Mouse (Mus musculus) thymus, adult 2 months (tissue): ENCODE results near the gene Shpk. TPM values are rescaled to one million over a fixed set of nuclear protein-coding genes. Genes with fewer than 3 reads are reported as not detected.

ENCODE experiments used
- DNase-seq: peaks from one replicate; pipeline ENCODE4 v3.0.0; 2021
- H3K27ac ChIP-seq: fragments of 200-500 bp; 2 replicates; pipeline ENCODE4 v1.5.1; 2012; ENCODE audit warnings: low read length, control low read depth; ENCODE audit not compliant: control insufficient read depth, insufficient read depth
- H3K27me3 ChIP-seq: fragments of 200-500 bp; 2 replicates; pipeline ENCODE4 v1.6.1; 2012; ENCODE audit warnings: mild to moderate bottlenecking, low read length, moderate library complexity, mixed read lengths; ENCODE audit not compliant: control insufficient read depth, insufficient read depth
- H3K36me3 ChIP-seq: fragments of 200-500 bp; 2 replicates; pipeline ENCODE4 v1.6.1; 2012; ENCODE audit warnings: mild to moderate bottlenecking, low read length, moderate library complexity; ENCODE audit not compliant: control insufficient read depth, insufficient read depth
- H3K4me1 ChIP-seq: fragments of 200-500 bp; replicated peaks from 2 replicates; pipeline ENCODE4 v1.6.1; 2012; ENCODE audit warnings: low read length; ENCODE audit not compliant: control insufficient read depth, insufficient read depth
- H3K4me3 ChIP-seq: fragments of 200-500 bp; 2 replicates; pipeline ENCODE4 v1.5.1; 2012; ENCODE audit warnings: mild to moderate bottlenecking, low read length, control low read depth, moderate library complexity; ENCODE audit not compliant: control insufficient read depth, insufficient read depth
- CTCF ChIP-seq: fragments of 200-500 bp; IDR thresholded peaks from 2 replicates; pipeline ENCODE4 v1.5.1; 2012; ENCODE audit warnings: mild to moderate bottlenecking, control low read depth, low read length, moderate library complexity, borderline replicate concordance; ENCODE audit not compliant: control insufficient read depth, poor library complexity, insufficient read depth; ENCODE audit errors: extremely low read depth
- POLR2A ChIP-seq: fragments of 200-500 bp; IDR thresholded peaks from 2 replicates; pipeline ENCODE4 v1.6.1; 2012; ENCODE audit warnings: mild to moderate bottlenecking, low read length, control low read depth, moderate library complexity; ENCODE audit not compliant: control insufficient read depth, poor library complexity, insufficient read depth; ENCODE audit errors: extremely low read depth
- WGBS: fragments of 180-500 bp; shearing (Covaris S2); methylation state at CpG from one replicate; pipeline ENCODE4 v1.1.7; 2018; 5-methylcytosine and 5-hydroxymethylcytosine counted together
- polyA plus RNA-seq: library from polyadenylated mRNA; depleted of rRNA; stranded (reverse); fragments of >200 nt; gene quantifications from 2 replicates; pipeline ENCODE4 v1.2.3, GENCODE M21; 2012; rRNA removed

The Shpk gene
- polyA plus RNA-seq = 3.7 and 4.0 TPM in 2 replicates

DNA sequence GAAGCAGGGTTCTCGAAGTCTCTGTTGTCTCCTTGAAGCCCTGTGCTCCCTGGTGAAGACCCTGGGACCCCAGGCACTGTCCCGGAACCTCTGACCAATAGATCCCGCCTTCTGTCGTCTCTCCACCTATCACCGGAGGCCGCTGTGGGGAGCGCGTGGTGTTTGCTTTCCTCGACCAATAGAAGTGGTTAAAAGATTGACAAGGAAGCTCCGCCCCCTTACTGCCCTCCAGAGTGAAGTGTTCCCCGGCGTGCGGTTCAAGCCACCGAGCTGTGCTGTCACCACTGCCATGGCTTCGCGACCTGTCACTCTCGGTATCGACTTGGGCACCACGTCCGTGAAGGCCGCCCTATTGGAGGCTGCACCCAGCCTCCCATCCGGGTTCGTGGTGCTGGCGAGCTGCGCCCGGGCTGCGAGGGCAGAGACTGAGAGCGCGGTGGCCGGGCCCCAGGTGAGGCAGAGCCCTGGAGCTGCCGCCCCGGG, at the start of gene Shpk:
Gene Shpk, plus strand, starts transcription at position 231 of the 483 bp plus-strand sequence.
- Histone ChIP-seq H3K27me3 (no peaks in the 10 kb centered on the region), H3K4me1 (peaks cover 3% of the 10 kb centered on the region), H3K4me3 (peak within 1 kb of the TSS; percentile 75), H3K27ac (no peak within 1 kb of the TSS), H3K36me3 (no peaks in the 10 kb centered on the region)
- DNase-seq = peak; percentile 96
- no peak for TF ChIP-seq POLR2A
- no peak for TF ChIP-seq CTCF
- WGBS = under 1% methylated on average over 32 of the region's 32 CpGs

DNA sequence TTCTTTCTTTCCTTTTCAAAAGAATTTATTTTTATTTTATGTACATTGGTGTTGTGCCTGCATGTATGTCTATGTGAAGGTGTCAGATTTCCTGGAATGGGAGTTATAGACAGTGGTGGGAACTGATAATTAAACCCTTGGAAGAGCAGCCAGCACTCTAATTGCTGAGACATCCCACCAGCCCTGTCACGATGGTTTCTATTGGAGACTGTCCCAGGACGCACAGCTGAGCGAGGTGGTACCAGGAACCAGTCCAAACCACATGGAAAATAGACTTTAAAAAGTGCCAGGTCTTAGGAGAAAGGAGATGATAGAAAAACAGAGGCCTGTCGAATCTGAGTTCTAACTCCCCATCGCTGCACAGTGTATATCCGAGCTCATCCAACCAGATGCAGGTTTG, 44.2 kb upstream of the Shpk start:
- no peak overlapping the region for H3K27ac ChIP-seq
- TF ChIP-seq POLR2A (no peak), CTCF (no peak)

DNA sequence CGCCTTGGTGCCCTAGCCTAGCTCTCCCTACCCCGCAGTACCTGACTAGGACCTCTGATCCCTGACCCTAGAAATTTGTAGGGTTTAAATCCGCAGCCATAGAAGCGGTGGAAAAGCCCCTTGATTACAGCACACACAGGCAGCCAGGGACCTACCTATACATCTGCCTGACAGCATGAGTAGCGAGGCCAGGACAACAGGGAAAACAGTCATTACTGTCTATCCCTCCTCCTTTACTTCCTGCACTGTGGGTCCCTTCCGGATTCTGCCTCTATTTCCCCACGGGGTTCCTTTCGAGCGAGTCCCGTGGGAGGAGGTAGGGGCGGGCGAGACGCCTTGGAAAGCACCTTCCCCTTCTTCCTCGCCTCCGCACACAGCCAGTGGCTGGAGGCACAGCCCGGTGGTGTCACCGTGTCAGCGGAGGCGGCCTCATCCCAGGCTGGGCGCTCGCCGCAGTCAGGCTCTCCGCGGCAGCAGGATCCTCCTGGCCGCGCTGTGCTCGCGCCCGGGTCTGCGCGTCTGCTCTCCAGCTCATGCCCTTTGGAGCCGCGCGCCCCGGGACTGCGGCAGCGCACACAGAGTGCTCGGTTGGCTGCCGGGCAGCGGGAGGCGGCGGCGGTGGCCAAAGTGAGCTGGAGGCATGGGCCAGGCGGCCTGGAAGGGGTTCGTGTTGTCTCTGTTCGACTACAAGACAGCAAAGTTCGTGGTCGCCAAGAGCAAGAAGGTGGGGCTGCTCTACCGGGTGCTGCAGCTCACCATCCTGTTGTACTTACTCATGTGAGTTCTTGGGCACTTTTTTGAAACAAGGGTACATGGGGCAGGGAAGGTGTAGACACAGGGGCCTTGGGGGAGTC, 39.1 kb upstream of the Shpk start, which contains the start of gene P2rx5:
Gene P2rx5, plus strand, starts transcription at position 465 of the 854 bp plus-strand sequence.
- Histone ChIP-seq H3K4me3 (0 out of 2 replicates have a peak within 1 kb of the TSS, but pooled peaks have one; percentile 4), H3K27ac (no peak within 1 kb of the TSS), H3K4me1 (no peaks in the 10 kb centered on the region), H3K36me3 (no peaks in the 10 kb centered on the region), H3K27me3 (no peaks in the 10 kb centered on the region; the same call in 1 of the 2 replicates)
- WGBS = 6% methylated on average over 49 of the region's 49 CpGs
- DNase-seq = no peak
- TF ChIP-seq POLR2A (no peak), CTCF (no peak)

More for the DNA sequence above, 44.2 kb upstream of the Shpk start:
- H3K36me3 ChIP-seq = no peaks in the 10 kb centered on the region
- no peak for DNase-seq
- no peaks in the 10 kb centered on the region for H3K4me1 ChIP-seq
- no peaks in the 10 kb centered on the region; the same call in 1 of the 2 replicates for H3K27me3 ChIP-seq
- 77% methylated on average over 6 of the region's 6 CpGs for WGBS
- H3K4me3 ChIP-seq = no peak overlapping the region

DNA sequence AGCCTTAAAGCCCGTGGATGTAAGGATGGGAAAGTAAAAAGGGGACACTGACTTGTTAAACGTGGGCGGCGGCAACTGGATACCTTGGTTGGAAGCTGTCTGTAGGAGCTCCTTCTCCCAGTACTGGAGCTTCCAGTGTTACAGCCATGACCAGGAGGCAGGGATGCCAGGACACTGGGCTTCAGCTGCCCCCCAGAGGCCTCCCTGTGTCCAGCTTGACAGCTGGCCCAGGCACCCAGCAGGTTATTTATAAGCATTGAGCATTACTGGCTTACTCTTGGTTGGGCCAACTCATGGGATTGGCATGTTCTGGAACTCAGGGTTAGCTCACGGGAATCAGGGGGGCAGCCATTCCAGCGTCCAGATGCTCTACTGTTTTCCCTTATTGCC, 38.5 kb upstream of the Shpk start:
- no peak overlapping the region for H3K27ac ChIP-seq
- no peak for DNase-seq
- 47% methylated on average over 6 of the region's 6 CpGs for WGBS
- TF ChIP-seq POLR2A = no peak
- no peak for TF ChIP-seq CTCF
- no peak overlapping the region for H3K4me3 ChIP-seq
- H3K4me1 ChIP-seq = no peaks in the 10 kb centered on the region
- H3K36me3 ChIP-seq = no peaks in the 10 kb centered on the region
- H3K27me3 ChIP-seq = no peaks in the 10 kb centered on the region; the same call in 1 of the 2 replicates

DNA sequence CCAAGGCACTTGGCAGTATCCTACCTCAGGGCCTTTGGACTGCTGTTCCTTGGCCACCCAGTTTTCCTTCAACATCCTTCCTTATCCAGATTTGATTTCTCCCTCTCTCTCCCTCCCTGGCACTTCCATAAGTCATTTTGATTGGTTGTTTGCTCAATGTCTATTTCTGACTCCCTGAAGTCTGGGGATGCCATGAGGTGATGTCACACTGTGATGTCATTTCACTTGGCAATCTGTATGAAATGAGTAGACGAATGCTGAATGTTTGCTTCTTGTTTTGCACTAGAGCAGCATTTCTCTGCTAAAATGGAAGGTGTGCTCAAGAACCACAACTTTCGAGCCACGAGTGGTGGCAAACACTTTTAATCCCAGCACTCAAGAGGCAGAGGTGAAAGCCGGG, 37.6 kb upstream of the Shpk start:
- H3K4me3 ChIP-seq = no peak overlapping the region
- H3K4me1 ChIP-seq = no peaks in the 10 kb centered on the region
- no peak overlapping the region for H3K27ac ChIP-seq
- no peaks in the 10 kb centered on the region; the same call in 1 of the 2 replicates for H3K27me3 ChIP-seq
- TF ChIP-seq POLR2A (no peak), CTCF (no peak)
- H3K36me3 ChIP-seq = no peaks in the 10 kb centered on the region
- 86% methylated on average over 4 of the region's 4 CpGs for whole genome bisulfite sequencing
- no peak for DNase-seq

DNA sequence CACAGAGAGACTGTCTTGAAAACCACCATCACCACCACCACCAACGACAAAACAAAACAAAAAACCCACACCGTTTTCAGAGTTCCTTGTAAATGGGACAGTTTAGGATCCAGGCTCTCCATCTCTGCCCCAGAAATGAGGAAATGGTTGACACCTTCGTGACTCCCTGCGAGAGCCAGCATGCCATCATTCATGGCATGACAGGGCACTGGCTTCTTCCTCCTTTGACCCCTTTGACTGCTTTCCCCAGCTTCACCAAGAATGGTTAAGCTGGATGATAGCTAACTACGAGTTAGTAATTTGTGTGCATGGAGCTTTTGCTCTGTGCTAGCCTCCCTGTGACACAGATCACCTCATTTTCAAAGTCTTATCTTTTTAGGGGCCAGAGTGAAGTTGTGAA, 37.0 kb upstream of the Shpk start:
- TF ChIP-seq CTCF = no peak
- TF ChIP-seq POLR2A = no peak
- Histone ChIP-seq H3K27ac (no peak overlapping the region), H3K27me3 (no peaks in the 10 kb centered on the region; the same call in 1 of the 2 replicates), H3K4me3 (no peak overlapping the region), H3K36me3 (no peaks in the 10 kb centered on the region), H3K4me1 (no peaks in the 10 kb centered on the region)
- WGBS = 13% methylated on average over 5 of the region's 5 CpGs
- no peak for DNase-seq

DNA sequence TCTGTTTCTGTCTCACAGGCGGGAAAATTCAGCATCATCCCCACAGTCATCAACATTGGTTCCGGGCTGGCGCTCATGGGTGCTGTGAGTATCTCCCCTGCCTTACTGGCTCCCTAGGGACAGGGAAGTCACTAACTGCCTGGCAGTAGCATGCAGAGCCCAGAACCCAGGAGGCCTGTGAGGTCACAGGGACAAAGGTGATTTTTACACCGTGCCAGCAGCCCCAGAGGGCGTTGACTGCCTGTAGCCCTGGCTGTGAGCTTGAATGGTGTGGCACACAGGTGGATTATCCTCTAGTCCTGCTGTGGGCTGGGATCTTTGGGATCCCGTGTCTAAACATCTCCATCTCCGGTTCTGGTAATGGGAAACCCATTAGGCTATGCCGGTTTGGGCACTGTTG, 31.2 kb upstream of the Shpk start:
- Histone ChIP-seq H3K27me3 (no peaks in the 10 kb centered on the region), H3K4me1 (peaks cover 6% of the 10 kb centered on the region; the same call in 1 of the 2 replicates), H3K4me3 (no peak overlapping the region), H3K36me3 (no peaks in the 10 kb centered on the region), H3K27ac (no peak overlapping the region)
- TF ChIP-seq CTCF (no peak), POLR2A (no peak)
- DNase-seq = no peak
- WGBS = 96% methylated on average over 8 of the region's 8 CpGs
